ENCODE assay signal across 9 mouse cellular contexts in genomic region chr2:105444072-105444471, GRCm38 (mm10). TPM values are rescaled to one million over a fixed set of nuclear protein-coding genes. Genes with fewer than 3 reads are reported as not detected.
DNase-seq lines count a peak whose midpoint lies in the region; ATAC-seq and TF ChIP-seq lines count a peak whose summit lies in the region.
"Had no signal": no experiment of that assay in that cellular context is flagged by ENCODE, and none has a peak within 500 bp of the region (broad histone marks: within the 10 kb centered on the region; RNA-seq: fewer than 3 reads in every experiment).

No protein-coding gene starts in this region.

- H3K9me3 ChIP-seq in neural tube, embryonic 15.5 days (replicated peaks): no peaks in the 10 kb centered on the region
- no peaks in the 10 kb centered on the region for H3K9me3 ChIP-seq in stomach, postnatal 0 days (ENCODE audit: control insufficient read depth, low read length)
- H3K9me3 ChIP-seq: liver, embryonic 13.5 days had no signal

- no peak overlapping the region for H3K27ac ChIP-seq in gastrocnemius, adult 2 months
- no peak overlapping the region for H3K27ac ChIP-seq in neural tube, embryonic 15.5 days (replicated peaks)
- no peak overlapping the region for H3K27ac ChIP-seq in stomach, postnatal 0 days (replicated peaks)
- H3K27ac ChIP-seq: liver, embryonic 13.5 days had no signal

- WGBS in neural tube, embryonic 15.5 days: 41% methylated on average over 3 of the region's 3 CpGs
- 34% methylated on average over 3 of the region's 3 CpGs for WGBS in stomach, postnatal 0 days

- H3K27me3 ChIP-seq in neural tube, embryonic 15.5 days (replicated peaks): no peaks in the 10 kb centered on the region
- no peaks in the 10 kb centered on the region for H3K27me3 ChIP-seq in stomach, postnatal 0 days (ENCODE audit: control insufficient read depth, insufficient read depth, low read length)
- H3K27me3 ChIP-seq: liver, embryonic 13.5 days had no signal

- DNase-seq in gastrocnemius, adult 2 months: no peak
- no peak for DNase-seq in gastrocnemius, postnatal 36 days
- DNase-seq in neural tube, embryonic 10.5 days (ENCODE audit: extremely low spot score, low spot score): peak; percentile 26
- peak; percentile 8 for DNase-seq in c-Kit-positive CD71-positive TER-119-positive erythroid progenitor cells, embryonic 14.5 days (ENCODE audit: low spot score)
- DNase-seq in stomach, postnatal 0 days (ENCODE audit: low spot score): peak; percentile 21
- DNase-seq in heart, adult 18-20 months: no peak
- DNase-seq: liver, embryonic 13.5 days had no signal

- intact Hi-C loops in gastrocnemius, adult 2 months (cut with DNase I): no loop called here
- intact Hi-C loops in gastrocnemius, postnatal 36 days (cut with DNase I): no loop called here

- no peaks in the 10 kb centered on the region for H3K36me3 ChIP-seq in neural tube, embryonic 15.5 days
- no peaks in the 10 kb centered on the region for H3K36me3 ChIP-seq in stomach, postnatal 0 days (ENCODE audit: control insufficient read depth, insufficient read depth, low read length)
- H3K36me3 ChIP-seq: liver, embryonic 13.5 days had no signal

- H3K4me1 ChIP-seq in neural tube, embryonic 15.5 days: peaks cover 12% of the 10 kb centered on the region
- no peaks in the 10 kb centered on the region for H3K4me1 ChIP-seq in stomach, postnatal 0 days (replicated peaks; ENCODE audit: control insufficient read depth, insufficient read depth)
- H3K4me1 ChIP-seq: liver, embryonic 13.5 days had no signal

- TF ChIP-seq CTCF in gastrocnemius, adult 2 months (IDR thresholded peaks at IDR 0.05): peak; percentile 43
- TF ChIP-seq CTCF in stomach, postnatal 0 days (IDR thresholded peaks at IDR 0.05; ENCODE audit: low read depth): peak; percentile 57

- TF ChIP-seq EP300 in stomach, postnatal 0 days (optimal IDR thresholded peaks at IDR 0.05): no peak

- no peak overlapping the region for H3K4me2 ChIP-seq in neural tube, embryonic 15.5 days
- H3K4me2 ChIP-seq in stomach, postnatal 0 days (replicated peaks; ENCODE audit: low read depth): no peak overlapping the region
- H3K4me2 ChIP-seq: liver, embryonic 13.5 days had no signal

- no peak for ATAC-seq in neural tube, embryonic 15.5 days (ENCODE audit: low FRiP score)
- no peak for ATAC-seq in stomach, postnatal 0 days (ENCODE audit: low FRiP score, low TSS enrichment)
- no peak for ATAC-seq in erythroid progenitor cell, adult 5-6 weeks (replicated peaks; ENCODE audit: low FRiP score, poor library complexity, severe bottlenecking)

- H3K9ac ChIP-seq in neural tube, embryonic 15.5 days (replicated peaks): no peak overlapping the region
- no peak overlapping the region for H3K9ac ChIP-seq in stomach, postnatal 0 days (ENCODE audit: low read length)
- H3K9ac ChIP-seq: liver, embryonic 13.5 days had no signal

- no peak overlapping the region for H3K4me3 ChIP-seq in gastrocnemius, adult 2 months
- no peak overlapping the region for H3K4me3 ChIP-seq in neural tube, embryonic 15.5 days (replicated peaks)
- H3K4me3 ChIP-seq in stomach, postnatal 0 days (ENCODE audit: low read depth, low read length): no peak overlapping the region
- H3K4me3 ChIP-seq: liver, embryonic 13.5 days had no signal

RNA-seq across cellular contexts. Expression of gene Rcn1, which starts 45.0 kb away (rescaled TPM):
- total RNA-seq in gastrocnemius, adult 2 months (2021): 1 to 10 TPM; 6.6 to 9.4 TPM
- total RNA-seq in gastrocnemius, postnatal 36 days (2021): 1 to 10 TPM; 8.6 to 9.4 TPM
- polyA plus RNA-seq in neural tube, embryonic 15.5 days (2015; fragmentation: Nextera tagmentation; extraction: Ambion mirVana): 73.5 and 85.4 TPM in 2 replicates
- polyA plus RNA-seq in stomach, postnatal 0 days (2015; fragmentation: Nextera tagmentation; extraction: Ambion mirVana): 61.1 and 64.9 TPM in 2 replicates
- 3.4 and 10.8 TPM in 2 replicates for total RNA-seq in erythroid progenitor cell, adult 5-6 weeks (2015; ENCODE audit: low replicate concordance)
- 6.0 and 8.2 TPM in 2 replicates for total RNA-seq in erythroid progenitor cell, adult 5-6 weeks (2017; ENCODE audit: low replicate concordance)
- total RNA-seq in heart, adult 18-20 months (2021): 10 to 100 TPM; 22.7 to 25.0 TPM

Comparison
In these comparisons a context has a peak if more than half of its experiments do, and no peak if none do; other contexts are left out.
1. DNase-seq: peak in neural tube, embryonic 10.5 days (single experiment), c-Kit-positive CD71-positive TER-119-positive erythroid progenitor cells, embryonic 14.5 days (single experiment) and stomach, postnatal 0 days (single experiment); none in gastrocnemius, adult 2 months (single experiment), gastrocnemius, postnatal 36 days (0 of 2) and heart, adult 18-20 months (0 of 2).